Mouse (Mus musculus) fat pad, adult 2 months (tissue): Measurements from ENCODE around the gene Defb5.
"Not testable (repeated sequence)": the region's sequence is repeated elsewhere in the genome, so short reads cannot be mapped to it uniquely, and the experiment has no call there.

Experiments
- DNase-seq: peaks from one replicate; pipeline ENCODE4 v3.0.0-alpha.2; 2011; ENCODE audit warnings: low read depth, low spot score; ENCODE audit errors: extremely low read depth

The Defb5 gene

DNA sequence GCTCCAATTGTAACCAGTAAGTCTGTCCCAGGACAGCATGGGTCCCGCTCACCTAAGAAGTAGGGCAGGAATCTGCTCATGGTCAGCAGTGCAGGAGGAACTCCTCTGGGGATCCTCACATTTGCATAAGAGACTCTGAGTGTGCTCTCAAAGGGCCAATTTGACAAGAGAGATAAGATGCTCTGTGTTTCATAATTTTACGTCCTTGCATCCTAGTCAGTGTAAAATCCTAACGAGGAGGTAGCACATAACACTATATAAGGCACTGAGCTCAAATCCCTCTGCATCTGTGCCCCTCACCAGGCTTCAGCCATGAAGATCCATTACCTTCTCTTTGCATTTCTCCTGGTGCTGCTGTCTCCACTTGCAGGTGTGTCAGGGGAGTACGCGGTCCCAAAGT lies at the start of gene Defb5:
TSS of gene Defb5 (plus strand) at position 301 of the 400 bp plus-strand sequence.
- DNase-seq = no peak

DNA sequence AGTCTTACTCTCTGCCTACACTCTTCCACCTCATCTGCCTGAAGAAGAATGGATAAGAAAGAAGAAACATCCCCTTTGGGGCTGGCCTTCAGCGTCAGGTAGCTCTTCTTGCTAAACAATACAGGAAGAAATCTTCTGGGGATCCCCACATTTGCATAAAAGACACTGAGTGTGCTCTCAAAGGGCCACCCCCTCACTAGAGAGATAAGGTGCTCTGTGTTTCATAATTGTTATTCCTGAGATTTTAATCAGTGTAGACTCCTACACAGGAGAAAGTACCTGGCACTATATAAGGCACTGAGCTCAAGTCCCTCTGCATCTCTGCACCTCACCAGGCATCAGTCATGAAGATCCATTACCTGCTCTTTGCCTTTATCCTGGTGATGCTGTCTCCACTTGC lies 22.2 kb upstream of the Defb5 start, which contains the start of gene Defb6:
TSS of gene Defb6 (plus strand) at position 318 of the 400 bp plus-strand sequence.
- DNase-seq = no peak

GRCm38 (mm10) chr8:19238101-19238500 lies 9.3 kb upstream of the Defb5 start:
- DNase-seq = no peak

DNA sequence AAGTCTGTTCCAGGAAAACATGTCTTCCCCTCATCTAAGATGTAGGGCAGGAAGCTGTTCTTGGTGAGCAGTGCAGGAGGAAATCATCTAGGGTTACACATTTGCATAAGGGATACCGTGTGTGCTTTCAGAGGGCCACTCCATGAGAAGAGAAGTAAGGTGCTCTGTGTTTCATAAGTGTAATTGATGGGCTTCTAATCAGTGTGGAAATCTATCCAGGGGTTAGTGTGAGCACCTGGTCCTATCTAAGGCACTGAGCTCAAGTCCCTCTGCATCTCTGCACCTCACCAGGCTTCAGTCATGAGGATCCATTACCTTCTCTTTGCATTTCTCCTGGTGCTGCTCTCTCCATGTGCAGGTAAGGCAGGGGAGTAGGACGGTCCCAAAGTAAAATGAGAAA lies 7.8 kb upstream of the Defb5 start, which contains the start of gene Defb46:
TSS of gene Defb46 (plus strand) at position 301 of the 400 bp plus-strand sequence.
- DNase-seq = no peak

- no peak for DNase-seq
Measured at GRCm38 (mm10) chr8:19258136-19258535, 10.8 kb downstream of the Defb5 start.

- DNase-seq = no peak
Measured at GRCm38 (mm10) chr8:19259667-19260066, 12.3 kb downstream of the Defb5 start.

GRCm38 (mm10) chr8:19293060-19293459 lies 45.7 kb downstream of the Defb5 start, which contains the start of gene Defb3:
TSS of gene Defb3 (plus strand) at chr8:19293360.
- DNase-seq = not testable (repeated sequence)

DNA sequence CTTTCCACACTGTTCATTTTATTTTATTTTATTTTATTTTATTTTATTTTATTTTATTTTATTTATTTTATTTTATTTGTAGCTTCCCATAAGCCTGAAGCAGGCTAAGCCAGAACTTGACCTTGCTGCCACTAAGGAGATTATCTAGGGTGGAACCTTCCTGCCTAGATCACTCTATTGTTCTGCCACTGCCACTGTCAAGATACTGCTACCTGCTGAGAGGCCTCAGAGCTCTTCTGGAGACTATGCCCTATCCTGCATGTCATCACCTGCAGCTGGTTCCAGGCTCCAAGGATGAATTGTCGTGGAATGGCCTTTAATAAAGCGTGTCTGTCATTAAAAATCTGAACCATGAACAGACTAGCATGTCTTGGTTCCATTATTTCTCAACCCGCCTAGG lies 51.0 kb downstream of the Defb5 start:
- DNase-seq = not testable (repeated sequence)
